Mouse (Mus musculus): ENCODE data around the gene Rapsn.

The Rapsn gene

DNA sequence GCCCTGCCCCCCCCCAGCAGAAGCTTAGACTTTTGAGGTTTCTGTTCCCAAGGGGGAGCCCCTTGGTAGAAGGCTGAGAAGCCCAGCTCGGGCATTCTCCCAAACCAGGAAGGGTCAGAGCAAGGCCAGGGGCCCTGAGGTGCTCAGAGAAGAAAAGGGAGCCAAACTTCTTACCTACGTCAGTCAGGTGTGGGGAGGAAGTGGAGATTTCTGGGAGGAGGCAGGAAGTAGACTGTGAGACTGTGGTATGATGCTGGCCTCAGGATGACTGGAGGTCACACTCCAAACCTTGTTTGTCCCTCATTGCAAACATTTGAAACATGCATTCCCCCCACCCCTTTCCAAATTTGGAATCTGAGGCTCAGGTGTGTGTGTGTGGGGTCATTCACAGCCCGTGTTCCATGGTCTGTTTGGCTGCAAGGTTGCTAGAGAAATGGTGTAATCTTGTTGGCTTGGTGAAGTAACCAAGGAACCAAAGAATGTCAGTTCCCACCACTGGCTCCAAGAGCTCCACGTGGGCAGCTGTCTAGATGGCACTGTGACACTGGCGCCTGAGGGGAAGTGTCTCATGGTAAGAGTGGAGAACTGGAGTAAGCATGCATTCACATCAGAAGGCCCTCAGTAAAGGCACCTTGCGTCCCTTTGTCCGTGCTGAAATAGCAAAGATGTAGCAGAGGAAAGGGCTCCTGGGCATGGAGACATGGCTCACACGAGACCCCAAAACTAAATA, 45.5 kb downstream of the Rapsn start:
- DNase-seq (ENCODE audit: low spot score): no peak

- no peak for DNase-seq (ENCODE audit: low spot score)
These were observed 46.6 kb downstream of the Rapsn start, which contains the start of gene Spi1 for GRCm38 (mm10) chr2:91081775-91082695. Gene Spi1, plus strand, starts transcription at chr2:91082390.

- no peak for DNase-seq (ENCODE audit: low spot score)
These were observed 47.4 kb downstream of the Rapsn start for GRCm38 (mm10) chr2:91082844-91083243.

- DNase-seq (ENCODE audit: low spot score): no peak
These were observed 48.0 kb downstream of the Rapsn start for GRCm38 (mm10) chr2:91083366-91083940.

GRCm38 (mm10) chr2:91084179-91084820, 48.9 kb downstream of the Rapsn start:
- no peak for DNase-seq (ENCODE audit: low spot score)

GRCm38 (mm10) chr2:91085494-91086391, 50.3 kb downstream of the Rapsn start:
- DNase-seq (ENCODE audit: low spot score): no peak

- DNase-seq (ENCODE audit: low spot score): no peak
These were observed 51.2 kb downstream of the Rapsn start for GRCm38 (mm10) chr2:91086392-91087237.

DNA sequence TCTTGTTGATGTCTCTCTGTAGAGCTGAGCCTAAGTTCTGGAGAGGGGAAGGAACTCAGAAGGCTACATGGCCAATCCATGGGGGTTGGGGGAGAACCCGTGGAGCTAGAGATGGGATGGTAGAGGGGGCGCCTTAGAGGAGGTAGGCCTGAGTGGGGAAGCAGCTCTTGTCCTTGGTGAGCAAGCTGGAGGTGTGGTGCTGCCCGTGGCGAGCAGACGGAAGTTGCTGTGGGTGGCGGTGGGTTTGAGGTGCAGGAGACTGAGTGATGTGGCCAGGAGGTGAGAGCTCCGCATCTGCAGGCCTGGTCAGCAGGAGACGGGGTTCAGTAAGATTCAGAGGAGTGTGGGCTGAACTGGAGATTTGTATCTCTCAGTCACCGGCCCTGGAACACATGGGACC, 52.0 kb downstream of the Rapsn start:
- DNase-seq (ENCODE audit: low spot score): no peak

DNA sequence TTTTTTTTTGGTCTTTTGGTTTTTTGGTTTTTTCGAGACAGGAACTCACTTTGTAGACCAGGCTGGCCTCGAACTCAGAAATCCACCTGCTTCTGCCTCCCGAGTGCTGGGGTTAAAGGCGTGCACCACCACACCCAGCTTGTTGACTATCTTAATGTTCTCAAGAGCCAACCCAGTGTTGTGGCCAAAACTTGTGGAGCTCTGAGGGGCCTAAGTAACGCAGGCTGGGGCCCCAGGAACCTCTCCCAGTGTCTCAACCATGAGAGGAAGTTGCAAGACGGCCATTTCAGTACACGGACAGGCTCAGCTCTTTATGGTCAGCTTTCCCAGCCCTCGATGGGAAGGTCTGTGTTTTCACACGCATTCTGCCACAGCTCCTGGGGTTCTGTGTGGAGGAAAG, 53.6 kb downstream of the Rapsn start:
- no peak for DNase-seq (ENCODE audit: low spot score)

DNA sequence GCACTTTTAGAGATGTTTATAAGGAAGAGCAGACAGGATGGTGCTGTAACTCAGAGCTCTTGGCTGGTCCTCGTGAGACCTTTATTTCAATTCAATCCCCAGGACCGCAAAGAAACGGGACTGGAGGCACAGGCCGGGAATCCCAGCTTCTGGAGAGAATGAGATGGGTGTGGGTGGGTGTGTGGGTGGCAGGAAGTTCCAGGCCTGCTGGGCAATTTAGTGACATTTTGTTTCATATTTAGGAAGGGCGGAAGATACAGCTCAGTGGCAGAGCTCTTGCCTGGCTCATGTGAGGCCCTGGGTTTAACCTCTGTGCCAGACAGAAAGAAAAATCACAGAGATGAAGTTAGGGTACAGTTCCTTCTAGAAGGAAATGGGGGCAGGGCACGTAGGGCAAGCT, 54.8 kb downstream of the Rapsn start:
- DNase-seq (ENCODE audit: low spot score): no peak

- no peak for DNase-seq (ENCODE audit: low spot score)
These were observed 55.4 kb downstream of the Rapsn start for GRCm38 (mm10) chr2:91090827-91091226.

Data from retina, embryonic 14.5 days (tissue).